Mouse (Mus musculus): ENCODE results near the gene Tspo2. TPM values are rescaled to one million over a fixed set of nuclear protein-coding genes. Genes with fewer than 3 reads are reported as not detected.

Gene Tspo2
- polyA plus RNA-seq, 1 experiment from 2014 or later: 0.51 TPM

DNA sequence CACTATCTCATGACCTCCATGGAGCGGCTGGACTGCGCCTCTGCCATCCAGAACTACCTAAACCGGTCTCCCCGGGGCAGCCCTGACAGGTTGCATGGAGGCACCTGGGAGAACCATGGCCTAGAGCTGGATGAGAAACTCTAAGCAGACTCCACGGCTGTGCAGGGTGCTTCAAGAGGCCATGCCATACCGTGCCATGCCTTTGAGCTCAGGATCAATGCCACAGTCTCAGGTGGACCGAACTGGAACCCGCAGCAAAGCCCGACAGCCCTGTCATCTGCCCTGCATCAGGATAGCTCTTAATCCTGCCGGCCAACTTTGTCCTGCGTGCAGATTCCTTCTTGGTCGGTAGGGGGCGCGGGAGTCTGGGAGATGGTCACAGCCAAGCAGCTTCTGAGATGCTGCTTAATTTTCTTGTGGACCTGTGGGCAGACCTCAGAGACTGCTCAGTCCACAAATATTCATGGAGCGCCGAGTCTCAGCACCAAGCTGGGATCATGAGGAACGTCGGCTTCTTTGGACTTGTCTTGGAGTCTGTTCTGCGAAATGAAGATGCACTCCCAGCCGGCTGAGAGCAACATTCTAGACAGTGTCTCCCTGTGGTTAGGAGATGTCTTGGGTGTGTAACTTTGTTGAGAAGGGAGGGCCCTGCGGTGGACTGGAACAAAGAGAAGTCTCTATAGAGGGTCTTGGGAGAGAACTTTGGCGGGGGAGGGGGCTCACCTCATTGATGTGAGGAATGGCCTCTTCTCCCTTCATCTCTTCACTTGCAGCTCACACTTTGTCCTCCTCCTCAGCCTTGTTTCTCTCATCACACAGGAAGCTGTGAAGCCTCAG, 16.3 kb upstream of the Tspo2 start:
- Histone ChIP-seq H3K27ac (replicated peaks) (no peak overlapping the region), H3K36me3 (ENCODE audit: control insufficient read depth, insufficient read depth, low read length) (no peaks in the 10 kb centered on the region), H3K4me3 (ENCODE audit: low read depth, low read length) (no peak overlapping the region), H3K9ac (ENCODE audit: low read length) (no peak overlapping the region), H3K27me3 (ENCODE audit: control insufficient read depth, insufficient read depth, low read length) (no peaks in the 10 kb centered on the region), H3K4me1 (replicated peaks; ENCODE audit: control insufficient read depth, insufficient read depth) (no peaks in the 10 kb centered on the region), H3K4me2 (replicated peaks; ENCODE audit: low read depth) (peak overlapping the region; percentile 20; the same call in 1 of the 2 replicates), H3K9me3 (ENCODE audit: control insufficient read depth, low read length) (no peaks in the 10 kb centered on the region)
- TF ChIP-seq CTCF (IDR thresholded peaks at IDR 0.05; ENCODE audit: low read depth): peak; percentile 96
- no peak for TF ChIP-seq EP300 (optimal IDR thresholded peaks at IDR 0.05)
- peak; percentile 74 for ATAC-seq (ENCODE audit: low FRiP score, low TSS enrichment)
- WGBS: 9% methylated on average over 22 of the region's 22 CpGs
- DNase-seq (ENCODE audit: low spot score): peak; percentile 81

DNA sequence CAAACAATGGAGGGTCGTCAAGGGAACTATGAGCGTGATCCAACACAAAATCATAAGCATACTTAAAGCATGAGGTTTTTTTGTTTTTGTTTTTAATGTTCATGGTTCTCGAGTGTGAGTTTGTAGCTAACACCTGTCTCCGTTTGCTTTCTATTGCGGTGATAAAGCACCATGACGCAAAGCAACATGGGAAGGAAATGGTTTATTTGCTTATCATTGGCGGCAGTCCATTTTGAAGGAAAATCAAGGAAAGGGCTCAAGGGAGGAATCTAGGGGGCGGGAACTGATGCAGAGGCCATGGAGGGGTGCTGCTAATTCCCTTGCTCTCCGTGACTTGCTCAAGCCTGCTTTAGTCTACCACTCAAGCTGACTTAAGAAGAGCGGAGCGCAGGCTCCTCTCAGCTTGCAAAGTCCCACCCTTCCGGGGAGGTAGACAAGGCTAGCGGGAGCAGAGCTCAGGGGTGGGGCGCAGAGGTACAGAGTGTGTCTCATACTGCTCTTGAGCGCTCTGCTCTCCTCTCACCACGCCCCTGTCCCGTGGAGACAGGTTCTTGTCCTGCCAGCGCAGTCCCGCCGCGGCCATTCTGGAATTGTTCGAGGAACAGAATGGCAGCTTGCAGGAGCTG, 15.6 kb upstream of the Tspo2 start:
- Histone ChIP-seq H3K9me3 (ENCODE audit: control insufficient read depth, low read length) (no peaks in the 10 kb centered on the region), H3K4me3 (ENCODE audit: low read depth, low read length) (no peak overlapping the region), H3K27ac (replicated peaks) (no peak overlapping the region), H3K27me3 (ENCODE audit: control insufficient read depth, insufficient read depth, low read length) (no peaks in the 10 kb centered on the region), H3K9ac (ENCODE audit: low read length) (no peak overlapping the region), H3K36me3 (ENCODE audit: control insufficient read depth, insufficient read depth, low read length) (no peaks in the 10 kb centered on the region), H3K4me1 (replicated peaks; ENCODE audit: control insufficient read depth, insufficient read depth) (no peaks in the 10 kb centered on the region), H3K4me2 (replicated peaks; ENCODE audit: low read depth) (0 out of 2 replicates have a peak overlapping the region, but pooled peaks have one; percentile 20)
- DNase-seq (ENCODE audit: low spot score): no peak
- TF ChIP-seq CTCF (IDR thresholded peaks at IDR 0.05; ENCODE audit: low read depth) (no peak), EP300 (optimal IDR thresholded peaks at IDR 0.05) (no peak)
- ATAC-seq (ENCODE audit: low FRiP score, low TSS enrichment): peak; percentile 53; the same call in 1 of the 2 replicates
- WGBS: 30% methylated on average over 22 of the region's 22 CpGs

DNA sequence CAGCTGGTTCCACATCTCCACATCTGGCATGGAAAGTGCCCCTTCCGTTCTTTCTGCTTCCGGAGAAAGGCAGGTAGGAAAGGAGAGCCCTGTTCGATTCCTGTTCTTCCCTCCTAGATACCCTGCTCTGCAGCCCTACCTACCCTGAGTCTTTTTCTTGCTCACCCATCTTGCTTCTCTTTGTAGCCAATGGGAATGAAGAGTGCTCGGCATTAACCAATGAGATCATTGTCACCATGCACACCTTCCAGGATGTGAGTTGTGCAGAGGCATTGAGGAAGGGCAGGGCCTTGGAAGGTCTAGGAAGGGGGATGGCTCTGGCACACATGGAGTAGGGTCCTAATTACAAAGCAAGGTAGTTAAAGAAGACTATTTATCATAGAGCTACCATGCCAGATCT, 12.1 kb upstream of the Tspo2 start:
- WGBS: 96% methylated on average over 4 of the region's 4 CpGs
- ATAC-seq (ENCODE audit: low FRiP score, low TSS enrichment): no peak
- no peak overlapping the region for H3K9ac ChIP-seq (ENCODE audit: low read length)
- no peaks in the 10 kb centered on the region for H3K27me3 ChIP-seq (ENCODE audit: control insufficient read depth, insufficient read depth, low read length)
- H3K4me2 ChIP-seq (replicated peaks; ENCODE audit: low read depth): no peak overlapping the region
- no peak for DNase-seq (ENCODE audit: low spot score)
- no peak overlapping the region for H3K27ac ChIP-seq (replicated peaks)
- H3K4me1 ChIP-seq (replicated peaks; ENCODE audit: control insufficient read depth, insufficient read depth): no peaks in the 10 kb centered on the region
- no peak for TF ChIP-seq EP300 (optimal IDR thresholded peaks at IDR 0.05)
- TF ChIP-seq CTCF (IDR thresholded peaks at IDR 0.05; ENCODE audit: low read depth): no peak
- H3K4me3 ChIP-seq (ENCODE audit: low read depth, low read length): no peak overlapping the region
- no peaks in the 10 kb centered on the region for H3K9me3 ChIP-seq (ENCODE audit: control insufficient read depth, low read length)
- no peaks in the 10 kb centered on the region for H3K36me3 ChIP-seq (ENCODE audit: control insufficient read depth, insufficient read depth, low read length)

DNA sequence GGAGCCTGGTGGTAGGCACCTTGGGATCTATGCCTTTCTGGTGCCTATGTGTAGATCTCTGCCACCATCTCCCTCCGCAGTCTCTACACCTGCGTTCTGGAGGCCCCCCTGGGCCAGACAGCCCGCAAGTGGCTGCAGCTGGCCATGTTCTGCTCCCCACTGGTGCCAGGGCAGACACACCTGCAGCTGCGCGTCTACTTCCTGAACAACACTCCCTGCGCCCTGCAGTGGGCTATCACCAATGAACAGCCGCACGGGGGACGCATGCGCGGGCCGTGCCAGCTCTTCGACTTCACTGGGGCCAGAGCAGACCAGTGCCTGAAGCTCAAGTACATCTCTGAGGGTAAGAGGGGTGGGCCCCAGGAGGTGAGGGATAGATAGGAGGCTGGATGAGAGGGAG, 10.8 kb upstream of the Tspo2 start:
- Histone ChIP-seq H3K4me3 (ENCODE audit: low read depth, low read length) (no peak overlapping the region), H3K4me1 (replicated peaks; ENCODE audit: control insufficient read depth, insufficient read depth) (no peaks in the 10 kb centered on the region), H3K27me3 (ENCODE audit: control insufficient read depth, insufficient read depth, low read length) (no peaks in the 10 kb centered on the region), H3K9ac (ENCODE audit: low read length) (no peak overlapping the region), H3K27ac (replicated peaks) (no peak overlapping the region), H3K36me3 (ENCODE audit: control insufficient read depth, insufficient read depth, low read length) (no peaks in the 10 kb centered on the region), H3K9me3 (ENCODE audit: control insufficient read depth, low read length) (no peaks in the 10 kb centered on the region), H3K4me2 (replicated peaks; ENCODE audit: low read depth) (no peak overlapping the region)
- no peak for TF ChIP-seq CTCF (IDR thresholded peaks at IDR 0.05; ENCODE audit: low read depth)
- TF ChIP-seq EP300 (optimal IDR thresholded peaks at IDR 0.05): no peak
- DNase-seq (ENCODE audit: low spot score) (no peak), ATAC-seq (ENCODE audit: low FRiP score, low TSS enrichment) (no peak)
- 95% methylated on average over 13 of the region's 13 CpGs for WGBS

DNA sequence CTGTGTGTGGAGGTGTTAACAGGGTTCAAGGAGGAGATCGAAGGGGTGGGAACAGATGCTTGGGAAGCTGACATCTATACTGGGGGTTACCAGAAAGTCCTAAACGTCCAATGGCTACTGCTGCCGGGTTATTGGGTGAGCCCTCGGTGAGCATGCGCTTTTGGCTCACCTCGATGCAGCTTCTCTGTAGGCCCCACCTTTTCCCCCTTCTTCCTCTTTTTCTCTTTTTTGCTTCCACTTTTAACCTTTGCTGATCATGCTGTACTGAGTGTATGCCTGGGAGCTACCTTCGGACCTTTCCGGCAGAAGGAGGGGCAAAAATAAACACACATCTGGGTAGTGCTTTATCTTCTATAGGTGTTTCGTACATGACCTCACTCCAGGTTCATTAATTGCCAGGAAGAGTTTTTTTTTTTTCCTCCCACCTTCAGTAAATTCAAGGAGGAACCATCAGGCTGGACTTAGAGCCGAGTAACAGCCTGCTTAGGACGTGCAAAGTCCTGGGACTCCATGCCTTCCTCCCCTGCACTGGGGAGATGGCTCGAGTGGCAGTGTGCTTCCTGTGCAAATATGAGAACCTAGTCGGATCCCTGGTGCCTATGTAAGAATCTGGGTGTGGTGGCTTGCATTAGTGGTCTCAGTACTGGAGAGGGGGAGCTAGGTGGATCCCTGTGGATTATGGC, 6.8 kb upstream of the Tspo2 start:
- ATAC-seq (ENCODE audit: low FRiP score, low TSS enrichment) (peak; percentile 88), DNase-seq (ENCODE audit: low spot score) (peak; percentile 40)
- no peaks in the 10 kb centered on the region for H3K27me3 ChIP-seq (ENCODE audit: control insufficient read depth, insufficient read depth, low read length)
- WGBS: 46% methylated on average over 13 of the region's 13 CpGs
- no peaks in the 10 kb centered on the region for H3K4me1 ChIP-seq (replicated peaks; ENCODE audit: control insufficient read depth, insufficient read depth)
- no peak overlapping the region for H3K4me3 ChIP-seq (ENCODE audit: low read depth, low read length)
- no peaks in the 10 kb centered on the region for H3K36me3 ChIP-seq (ENCODE audit: control insufficient read depth, insufficient read depth, low read length)
- H3K4me2 ChIP-seq (replicated peaks; ENCODE audit: low read depth): no peak overlapping the region; the same call in 1 of the 2 replicates
- no peak for TF ChIP-seq CTCF (IDR thresholded peaks at IDR 0.05; ENCODE audit: low read depth)
- TF ChIP-seq EP300 (optimal IDR thresholded peaks at IDR 0.05): no peak
- H3K27ac ChIP-seq (replicated peaks): peak overlapping the region; percentile 61
- H3K9ac ChIP-seq (ENCODE audit: low read length): no peak overlapping the region
- H3K9me3 ChIP-seq (ENCODE audit: control insufficient read depth, low read length): no peaks in the 10 kb centered on the region
